Mouse (Mus musculus): ENCODE results near the gene Wdr6.

The Wdr6 gene

GRCm38 (mm10) chr9:108523341-108523740 lies 55.2 kb downstream of the Wdr6 start:
- no peak for DNase-seq (ENCODE audit: low spot score)
